Mouse (Mus musculus) thymus, adult 2 months (tissue): ENCODE data around the gene Scrn2. TPM values are rescaled to one million over a fixed set of nuclear protein-coding genes. Genes with fewer than 3 reads are reported as not detected.

ENCODE experiments used
- DNase-seq: peaks from one replicate; pipeline ENCODE4 v3.0.0; 2021
- H3K27ac ChIP-seq: fragments of 200-500 bp; 2 replicates; pipeline ENCODE4 v1.5.1; 2012; ENCODE audit warnings: low read length, control low read depth; ENCODE audit not compliant: control insufficient read depth, insufficient read depth
- H3K27me3 ChIP-seq: fragments of 200-500 bp; 2 replicates; pipeline ENCODE4 v1.6.1; 2012; ENCODE audit warnings: mild to moderate bottlenecking, low read length, moderate library complexity, mixed read lengths; ENCODE audit not compliant: control insufficient read depth, insufficient read depth
- H3K36me3 ChIP-seq: fragments of 200-500 bp; 2 replicates; pipeline ENCODE4 v1.6.1; 2012; ENCODE audit warnings: mild to moderate bottlenecking, low read length, moderate library complexity; ENCODE audit not compliant: control insufficient read depth, insufficient read depth
- H3K4me1 ChIP-seq: fragments of 200-500 bp; replicated peaks from 2 replicates; pipeline ENCODE4 v1.6.1; 2012; ENCODE audit warnings: low read length; ENCODE audit not compliant: control insufficient read depth, insufficient read depth
- H3K4me3 ChIP-seq: fragments of 200-500 bp; 2 replicates; pipeline ENCODE4 v1.5.1; 2012; ENCODE audit warnings: mild to moderate bottlenecking, low read length, control low read depth, moderate library complexity; ENCODE audit not compliant: control insufficient read depth, insufficient read depth
- CTCF ChIP-seq: fragments of 200-500 bp; IDR thresholded peaks from 2 replicates; pipeline ENCODE4 v1.5.1; 2012; ENCODE audit warnings: mild to moderate bottlenecking, control low read depth, low read length, moderate library complexity, borderline replicate concordance; ENCODE audit not compliant: control insufficient read depth, poor library complexity, insufficient read depth; ENCODE audit errors: extremely low read depth
- POLR2A ChIP-seq: fragments of 200-500 bp; IDR thresholded peaks from 2 replicates; pipeline ENCODE4 v1.6.1; 2012; ENCODE audit warnings: mild to moderate bottlenecking, low read length, control low read depth, moderate library complexity; ENCODE audit not compliant: control insufficient read depth, poor library complexity, insufficient read depth; ENCODE audit errors: extremely low read depth
- WGBS: fragments of 180-500 bp; shearing (Covaris S2); methylation state at CpG from one replicate; pipeline ENCODE4 v1.1.7; 2018; 5-methylcytosine and 5-hydroxymethylcytosine counted together
- polyA plus RNA-seq: library from polyadenylated mRNA; depleted of rRNA; stranded (reverse); fragments of >200 nt; gene quantifications from 2 replicates; pipeline ENCODE4 v1.2.3, GENCODE M21; 2012

Scrn2 gene
- polyA plus RNA-seq, 1 experiment = 20.5 TPM

GRCm38 (mm10) chr11:97065538-97066295, 36.0 kb downstream of the Scrn2 start:
- WGBS = 96% methylated on average over 12 of the region's 12 CpGs
- H3K27ac ChIP-seq = no peak overlapping the region
- TF ChIP-seq POLR2A (no peak), CTCF (no peak)
- H3K36me3 ChIP-seq = peaks cover 15% of the 10 kb centered on the region
- no peak for DNase-seq
- H3K4me1 ChIP-seq = no peaks in the 10 kb centered on the region
- H3K27me3 ChIP-seq = no peaks in the 10 kb centered on the region
- H3K4me3 ChIP-seq = no peak overlapping the region

GRCm38 (mm10) chr11:97066656-97067360, 37.1 kb downstream of the Scrn2 start:
- no peaks in the 10 kb centered on the region for H3K4me1 ChIP-seq
- no peak for TF ChIP-seq CTCF
- H3K4me3 ChIP-seq = no peak overlapping the region
- H3K27me3 ChIP-seq = no peaks in the 10 kb centered on the region
- H3K27ac ChIP-seq = no peak overlapping the region
- WGBS = 92% methylated on average over 22 of the region's 22 CpGs
- H3K36me3 ChIP-seq = peaks cover 15% of the 10 kb centered on the region
- no peak for DNase-seq

- H3K27ac ChIP-seq = no peak overlapping the region
- no peak overlapping the region for H3K4me3 ChIP-seq
- peaks cover 15% of the 10 kb centered on the region for H3K36me3 ChIP-seq
- no peaks in the 10 kb centered on the region for H3K4me1 ChIP-seq
- no peak for TF ChIP-seq POLR2A
- TF ChIP-seq CTCF = no peak
- 100% methylated on average over 1 of the region's 1 CpGs for WGBS
- DNase-seq = no peak
- no peaks in the 10 kb centered on the region for H3K27me3 ChIP-seq
Measured at GRCm38 (mm10) chr11:97069333-97069732, 39.6 kb downstream of the Scrn2 start.

- 92% methylated on average over 2 of the region's 2 CpGs for WGBS
- Histone ChIP-seq H3K27ac (no peak overlapping the region), H3K36me3 (peaks cover 15% of the 10 kb centered on the region), H3K4me3 (no peak overlapping the region), H3K4me1 (no peaks in the 10 kb centered on the region), H3K27me3 (no peaks in the 10 kb centered on the region)
- TF ChIP-seq POLR2A (no peak), CTCF (no peak)
- DNase-seq = no peak
Measured at GRCm38 (mm10) chr11:97069770-97070169, 40.0 kb downstream of the Scrn2 start.

GRCm38 (mm10) chr11:97071129-97071528, 41.4 kb downstream of the Scrn2 start:
- H3K4me3 ChIP-seq = no peak overlapping the region
- no peaks in the 10 kb centered on the region for H3K27me3 ChIP-seq
- DNase-seq = no peak
- no peak overlapping the region for H3K27ac ChIP-seq
- H3K4me1 ChIP-seq = no peaks in the 10 kb centered on the region
- 62% methylated on average over 1 of the region's 1 CpGs for WGBS
- H3K36me3 ChIP-seq = peaks cover 15% of the 10 kb centered on the region
- TF ChIP-seq CTCF = no peak
- no peak for TF ChIP-seq POLR2A

GRCm38 (mm10) chr11:97072533-97072932, 42.8 kb downstream of the Scrn2 start:
- no peaks in the 10 kb centered on the region for H3K4me1 ChIP-seq
- WGBS = 32% methylated on average over 3 of the region's 3 CpGs
- no peak overlapping the region for H3K27ac ChIP-seq
- no peaks in the 10 kb centered on the region for H3K27me3 ChIP-seq
- no peak overlapping the region for H3K4me3 ChIP-seq
- DNase-seq = peak; percentile 26
- peaks cover 7% of the 10 kb centered on the region for H3K36me3 ChIP-seq
- TF ChIP-seq POLR2A (no peak), CTCF (no peak)

GRCm38 (mm10) chr11:97074235-97074634, 44.5 kb downstream of the Scrn2 start:
- Histone ChIP-seq H3K4me1 (no peaks in the 10 kb centered on the region), H3K36me3 (no peaks in the 10 kb centered on the region), H3K27me3 (no peaks in the 10 kb centered on the region), H3K27ac (no peak overlapping the region), H3K4me3 (no peak overlapping the region)
- no peak for DNase-seq
- 73% methylated on average over 8 of the region's 8 CpGs for WGBS
- no peak for TF ChIP-seq CTCF
- no peak for TF ChIP-seq POLR2A
